Mouse (Mus musculus) limb, embryonic 14.5 days (tissue): ENCODE data around the gene Ptpre. TPM values are rescaled to one million over a fixed set of nuclear protein-coding genes. Genes with fewer than 3 reads are reported as not detected.
"Not testable (repeated sequence)": the region's sequence is repeated elsewhere in the genome, so short reads cannot be mapped to it uniquely, and the experiment has no call there.

ENCODE experiments used
- ATAC-seq: fragments of 200-750 bp; cut with Nextera tagmentation; 2 replicates; pipeline ENCODE4 v1.8.0; 2017; ENCODE audit warnings: low read depth, moderate number of reproducible peaks, moderate TSS enrichment; ENCODE audit not compliant: low FRiP score
- DNase-seq: peaks from one replicate; pipeline ENCODE4 v3.0.0-alpha.2; 2015; ENCODE audit warnings: low spot score
- H3K27ac ChIP-seq: fragments of 300-500 bp; sonication (generic); replicated peaks from 2 replicates; pipeline ENCODE4 v1.5.1; 2014; ENCODE audit warnings: low read depth, mild to moderate bottlenecking, low read length, moderate library complexity, mixed read lengths
- H3K27me3 ChIP-seq: fragments of 300-500 bp; sonication (generic); 2 replicates; pipeline ENCODE4 v1.6.1; 2014; ENCODE audit warnings: low read length, mixed read lengths; ENCODE audit not compliant: control insufficient read depth, insufficient read depth
- H3K36me3 ChIP-seq: fragments of 300-500 bp; sonication (generic); 2 replicates; pipeline ENCODE4 v1.6.1; 2014; ENCODE audit warnings: mild to moderate bottlenecking, low read length, moderate library complexity, mixed read lengths; ENCODE audit not compliant: control insufficient read depth, insufficient read depth
- H3K4me1 ChIP-seq: fragments of 300-500 bp; sonication (generic); 2 replicates; pipeline ENCODE4 v1.6.1; 2014; ENCODE audit warnings: antibody characterized with exemption, low read length, mixed read lengths; ENCODE audit not compliant: control insufficient read depth, insufficient read depth
- H3K4me2 ChIP-seq: fragments of 300-500 bp; sonication (generic); replicated peaks from 2 replicates; pipeline ENCODE4 v1.6.1; 2014; ENCODE audit warnings: low read depth, mild to moderate bottlenecking, low read length, moderate library complexity; ENCODE audit not compliant: severe bottlenecking
- H3K4me3 ChIP-seq: fragments of 300-500 bp; sonication (generic); replicated peaks from 2 replicates; pipeline ENCODE4 v1.5.1; 2014; ENCODE audit warnings: low read length
- H3K9ac ChIP-seq: fragments of 300-500 bp; sonication (generic); 2 replicates; pipeline ENCODE4 v1.6.1; 2014; ENCODE audit warnings: mild to moderate bottlenecking, low read depth, low read length, moderate library complexity; ENCODE audit not compliant: severe bottlenecking
- H3K9me3 ChIP-seq: fragments of 300-500 bp; sonication (generic); 2 replicates; pipeline ENCODE4 v1.6.1; 2016; ENCODE audit warnings: low read length; ENCODE audit not compliant: control insufficient read depth
- POLR2A ChIP-seq: fragments of 200-500 bp; IDR thresholded peaks from 2 replicates; pipeline ENCODE4 v1.8.0; 2012; ENCODE audit warnings: inconsistent platforms, mild to moderate bottlenecking, moderate library complexity, borderline replicate concordance; ENCODE audit not compliant: insufficient read depth, insufficient read length; ENCODE audit errors: extremely low read depth
- WGBS: fragments of 180-500 bp; shearing (Covaris S2); extraction: QIAGEN DNeasy Blood & Tissue Kit; methylation state at CpG from one replicate; pipeline ENCODE4 v1.1.7; 2014; 5-methylcytosine and 5-hydroxymethylcytosine counted together
- polyA plus RNA-seq, 2 experiments: library from polyadenylated mRNA; depleted of rRNA in 1 of 2; stranded (reverse) in 1 of 2; unstranded in 1 of 2; fragments of >200 nt; fragmentation: Nextera tagmentation in 1 of 2; extraction: Ambion mirVana in 1 of 2; gene quantifications; 2 replicates each; pipeline versions ENCODE4 v1.2.1 to v1.2.3; 2012 to 2014

The Ptpre gene
- polyA plus RNA-seq, 2 experiments, result 3.0 to 3.6 TPM

- no peaks in the 10 kb centered on the region for H3K36me3 ChIP-seq
- H3K4me1 ChIP-seq, result peaks cover 5% of the 10 kb centered on the region; the same call in 1 of the 2 replicates
- H3K27ac ChIP-seq, result no peak overlapping the region
- H3K4me2 ChIP-seq, result no peak overlapping the region
- DNase-seq (no peak), ATAC-seq (no peak)
- no peak overlapping the region for H3K4me3 ChIP-seq
- H3K9me3 ChIP-seq, result no peaks in the 10 kb centered on the region
- 56% methylated on average over 2 of the region's 2 CpGs for WGBS
- H3K27me3 ChIP-seq, result no peaks in the 10 kb centered on the region
- no peak overlapping the region for H3K9ac ChIP-seq
- no peak for TF ChIP-seq POLR2A
Observed at GRCm38 (mm10) chr7:135568550-135568949, 31.3 kb downstream of the Ptpre start.

- Histone ChIP-seq H3K4me1 (peaks cover 5% of the 10 kb centered on the region; the same call in 1 of the 2 replicates), H3K9me3 (no peaks in the 10 kb centered on the region), H3K36me3 (no peaks in the 10 kb centered on the region), H3K27me3 (no peaks in the 10 kb centered on the region), H3K4me2 (no peak overlapping the region), H3K27ac (no peak overlapping the region), H3K4me3 (no peak overlapping the region), H3K9ac (no peak overlapping the region)
- no peak for DNase-seq
- no peak for ATAC-seq
- TF ChIP-seq POLR2A, result no peak
Observed at GRCm38 (mm10) chr7:135571392-135571791, 34.1 kb downstream of the Ptpre start.

GRCm38 (mm10) chr7:135571951-135572559, 34.8 kb downstream of the Ptpre start:
- H3K27me3 ChIP-seq, result no peaks in the 10 kb centered on the region
- ATAC-seq (no peak; the same call in 1 of the 2 replicates), DNase-seq (no peak)
- H3K4me3 ChIP-seq, result no peak overlapping the region
- H3K9me3 ChIP-seq, result no peaks in the 10 kb centered on the region
- peaks cover 5% of the 10 kb centered on the region; the same call in 1 of the 2 replicates for H3K4me1 ChIP-seq
- no peak overlapping the region for H3K9ac ChIP-seq
- H3K4me2 ChIP-seq, result no peak overlapping the region
- no peak for TF ChIP-seq POLR2A
- WGBS, result 17% methylated on average over 10 of the region's 10 CpGs
- no peaks in the 10 kb centered on the region for H3K36me3 ChIP-seq
- no peak overlapping the region for H3K27ac ChIP-seq

GRCm38 (mm10) chr7:135575319-135576069, 38.2 kb downstream of the Ptpre start:
- not testable (repeated sequence) for H3K27me3 ChIP-seq, H3K4me1 ChIP-seq, H3K4me3 ChIP-seq, DNase-seq, H3K4me2 ChIP-seq, H3K9ac ChIP-seq, H3K36me3 ChIP-seq, H3K9me3 ChIP-seq, H3K27ac ChIP-seq, ATAC-seq
- WGBS, result 79% methylated on average over 7 of the region's 7 CpGs

- Histone ChIP-seq H3K4me1 (peaks cover 5% of the 10 kb centered on the region), H3K9ac (no peak overlapping the region), H3K36me3 (no peaks in the 10 kb centered on the region), H3K4me2 (no peak overlapping the region), H3K9me3 (no peaks in the 10 kb centered on the region), H3K4me3 (no peak overlapping the region), H3K27ac (no peak overlapping the region), H3K27me3 (no peaks in the 10 kb centered on the region)
- DNase-seq, result no peak
- TF ChIP-seq POLR2A, result no peak
- 91% methylated on average over 3 of the region's 3 CpGs for WGBS
- no peak for ATAC-seq
Observed at GRCm38 (mm10) chr7:135576329-135576728, 39.0 kb downstream of the Ptpre start.
